Mouse (Mus musculus) CH12.LX (cell line): ENCODE results near the gene Zfp382. TPM values are rescaled to one million over a fixed set of nuclear protein-coding genes. Genes with fewer than 3 reads are reported as not detected.

ENCODE experiments used
- DNase-seq: peaks from one replicate; pipeline ENCODE4 v3.0.0-alpha.2; 2013; ENCODE audit errors: extremely low read depth
- H3K27ac ChIP-seq: 2 replicates; pipeline ENCODE4 v1.5.1; 2012; ENCODE audit warnings: low read depth, mild to moderate bottlenecking, control low read depth, moderate library complexity; ENCODE audit not compliant: insufficient read depth
- H3K27me3 ChIP-seq: replicated peaks from 2 replicates; pipeline ENCODE3; 2012; ENCODE audit warnings: inconsistent platforms
- H3K36me3 ChIP-seq, 2 experiments: replicated peaks in 1 of 2; 2 replicates each; pipeline versions ENCODE3 to v1.6.1; 2012; ENCODE audit warnings: inconsistent platforms in 1 of 2, low read length in 1 of 2, mild to moderate bottlenecking in 1 of 2, mixed read lengths in 1 of 2, moderate library complexity in 1 of 2; ENCODE audit not compliant: control insufficient read depth in 1 of 2, insufficient read depth in 1 of 2
- H3K4me1 ChIP-seq, 2 experiments: 2 replicates each; pipeline ENCODE4 v1.6.1; 2012; ENCODE audit warnings: inconsistent platforms in 1 of 2, moderate library complexity in 1 of 2; ENCODE audit not compliant: insufficient read depth in 2 of 2, control insufficient read depth in 1 of 2
- H3K4me2 ChIP-seq: 2 replicates; pipeline ENCODE4 v1.6.1; 2012; ENCODE audit warnings: low read depth, mild to moderate bottlenecking, control low read depth; ENCODE audit not compliant: poor library complexity, insufficient read depth, severe bottlenecking
- H3K4me3 ChIP-seq, 3 experiments: fragments of 150-350 bp in 1 of 3; sonication (generic) in 1 of 3; replicated peaks in 1 of 3; 2 replicates each; pipeline versions ENCODE3 to v1.5.1; 2011 to 2012; ENCODE audit warnings: low read depth in 2 of 3, low read length in 2 of 3, mild to moderate bottlenecking in 2 of 3, moderate library complexity in 2 of 3, control low read depth in 1 of 3, improper control_type of control experiment in 1 of 3, inconsistent platforms in 1 of 3, mixed read lengths in 1 of 3; ENCODE audit not compliant: poor library complexity in 1 of 3
- H3K79me2 ChIP-seq: replicated peaks from 2 replicates; pipeline ENCODE4 v1.6.1; 2012; ENCODE audit warnings: mild to moderate bottlenecking, moderate library complexity; ENCODE audit not compliant: control insufficient read depth, poor library complexity, insufficient read depth, severe bottlenecking; ENCODE audit errors: extremely low read depth
- H3K9ac ChIP-seq: 2 replicates; pipeline ENCODE4 v1.6.1; 2012; ENCODE audit warnings: low read depth, mild to moderate bottlenecking, control low read depth, moderate library complexity; ENCODE audit not compliant: insufficient read depth
- H3K9me3 ChIP-seq: replicated peaks from 2 replicates; pipeline ENCODE3; 2012; ENCODE audit warnings: low read length, inconsistent platforms, mixed read lengths
- BHLHE40 ChIP-seq: IDR thresholded peaks from 2 replicates; pipeline ENCODE4 v1.6.1; 2011; ENCODE audit warnings: mild to moderate bottlenecking, low read depth, low read length, improper control_type of control experiment
- CHD1 ChIP-seq: IDR thresholded peaks from 2 replicates; pipeline ENCODE4 v1.6.1; 2012; ENCODE audit warnings: low read depth, low read length, improper control_type of control experiment, inconsistent platforms
- CHD2 ChIP-seq: IDR thresholded peaks from 2 replicates; pipeline ENCODE4 v1.6.1; 2011; ENCODE audit warnings: low read length, improper control_type of control experiment
- CTCF ChIP-seq, 2 experiments: IDR thresholded peaks in 1 of 2; conservative IDR thresholded peaks in 1 of 2; 2 replicates each; pipeline ENCODE4 v1.5.1; 2011 to 2012; ENCODE audit warnings: low read depth in 2 of 2, low read length in 2 of 2, improper control_type of control experiment in 1 of 2, inconsistent platforms in 1 of 2, mild to moderate bottlenecking in 1 of 2, moderate library complexity in 1 of 2
- E2F4 ChIP-seq: IDR thresholded peaks from 2 replicates; pipeline ENCODE4 v1.6.1; 2011; ENCODE audit warnings: low read depth, low read length, improper control_type of control experiment; ENCODE audit not compliant: insufficient replicate concordance
- ELF1 ChIP-seq: IDR thresholded peaks from 2 replicates; pipeline ENCODE4 v1.6.1; 2014; ENCODE audit warnings: low read depth, mild to moderate bottlenecking, inconsistent platforms, low read length, improper control_type of control experiment
- EP300 ChIP-seq: IDR thresholded peaks from 2 replicates; pipeline ENCODE4 v1.6.1; 2011; ENCODE audit warnings: low read length, improper control_type of control experiment
- ETS1 ChIP-seq: conservative IDR thresholded peaks from 2 replicates; pipeline ENCODE4 v1.6.1; 2012; ENCODE audit warnings: low read depth, mild to moderate bottlenecking, inconsistent platforms, low read length, improper control_type of control experiment, moderate library complexity
- GABPA ChIP-seq: IDR thresholded peaks from 2 replicates; pipeline ENCODE4 v1.6.1; 2012; ENCODE audit warnings: low read depth, low read length, improper control_type of control experiment, inconsistent platforms; ENCODE audit not compliant: insufficient replicate concordance
- HCFC1 ChIP-seq: IDR thresholded peaks from 2 replicates; pipeline ENCODE4 v1.6.1; 2012; ENCODE audit warnings: low read depth, mild to moderate bottlenecking, inconsistent platforms, low read length, improper control_type of control experiment
- IRF4 ChIP-seq: IDR thresholded peaks from 2 replicates; pipeline ENCODE4 v1.6.1; 2014; ENCODE audit warnings: low read depth, mild to moderate bottlenecking, inconsistent platforms, low read length, improper control_type of control experiment
- JUN ChIP-seq: IDR thresholded peaks from 2 replicates; pipeline ENCODE4 v1.6.1; 2011; ENCODE audit warnings: low read depth, mild to moderate bottlenecking, low read length, improper control_type of control experiment, moderate library complexity; ENCODE audit not compliant: insufficient read depth
- JUND ChIP-seq: conservative IDR thresholded peaks from 2 replicates; pipeline ENCODE4 v1.6.1; 2011; ENCODE audit warnings: low read depth, low read length, improper control_type of control experiment
- KAT2A ChIP-seq: IDR thresholded peaks from 2 replicates; pipeline ENCODE4 v1.6.1; 2012; ENCODE audit warnings: low read length, improper control_type of control experiment, inconsistent platforms; ENCODE audit not compliant: insufficient replicate concordance
- MAFK ChIP-seq: IDR thresholded peaks from 2 replicates; pipeline ENCODE4 v1.6.1; 2011; ENCODE audit warnings: low read length, improper control_type of control experiment; ENCODE audit not compliant: insufficient replicate concordance
- MAX ChIP-seq: IDR thresholded peaks from 2 replicates; pipeline ENCODE4 v1.6.1; 2011; ENCODE audit warnings: low read length, improper control_type of control experiment
- MAZ ChIP-seq: IDR thresholded peaks from 2 replicates; pipeline ENCODE4 v1.6.1; 2012; ENCODE audit warnings: low read depth, mild to moderate bottlenecking, inconsistent platforms, low read length, improper control_type of control experiment, moderate library complexity
- MEF2A ChIP-seq: IDR thresholded peaks from 2 replicates; pipeline ENCODE4 v1.6.1; 2014; ENCODE audit warnings: low read depth, mild to moderate bottlenecking, inconsistent platforms, low read length, improper control_type of control experiment, borderline replicate concordance
- MXI1 ChIP-seq: IDR thresholded peaks from 2 replicates; pipeline ENCODE4 v1.6.1; 2011; ENCODE audit warnings: mild to moderate bottlenecking, low read depth, low read length, improper control_type of control experiment
- MYC ChIP-seq: IDR thresholded peaks from 2 replicates; pipeline ENCODE4 v1.6.1; 2011; ENCODE audit warnings: low read depth, mild to moderate bottlenecking, improper control_type of control experiment, low read length
- NELFE ChIP-seq: IDR thresholded peaks from 2 replicates; pipeline ENCODE4 v1.6.1; 2011; ENCODE audit warnings: low read depth, low read length, improper control_type of control experiment
- NRF1 ChIP-seq: IDR thresholded peaks from 2 replicates; pipeline ENCODE4 v1.6.1; 2014; ENCODE audit warnings: low read depth, mild to moderate bottlenecking, inconsistent platforms, low read length, improper control_type of control experiment, moderate library complexity
- PAX5 ChIP-seq: IDR thresholded peaks from 2 replicates; pipeline ENCODE4 v1.6.1; 2012; ENCODE audit warnings: low read length, inconsistent platforms, mixed read lengths
- POLR2A ChIP-seq: IDR thresholded peaks from 2 replicates; pipeline ENCODE4 v1.6.1; 2011; ENCODE audit warnings: low read depth, mild to moderate bottlenecking, improper control_type of control experiment, low read length
- POLR2AphosphoS2 ChIP-seq: IDR thresholded peaks from 2 replicates; pipeline ENCODE4 v1.6.1; 2011; ENCODE audit warnings: low read depth, low read length, improper control_type of control experiment
- RAD21 ChIP-seq: IDR thresholded peaks from 2 replicates; pipeline ENCODE4 v1.6.1; 2011; ENCODE audit warnings: low read depth, mild to moderate bottlenecking, low read length, improper control_type of control experiment, moderate library complexity
- RCOR1 ChIP-seq: conservative IDR thresholded peaks from 2 replicates; pipeline ENCODE4 v1.6.1; 2012; ENCODE audit warnings: low read depth, mild to moderate bottlenecking, inconsistent platforms, low read length, improper control_type of control experiment
- SIN3A ChIP-seq: IDR thresholded peaks from 2 replicates; pipeline ENCODE4 v1.6.1; 2012; ENCODE audit warnings: low read length, improper control_type of control experiment, inconsistent platforms
- SMC3 ChIP-seq: IDR thresholded peaks from 2 replicates; pipeline ENCODE4 v1.6.1; 2011; ENCODE audit warnings: low read depth, low read length, improper control_type of control experiment
- TBP ChIP-seq: conservative IDR thresholded peaks from 2 replicates; pipeline ENCODE4 v1.6.1; 2011; ENCODE audit warnings: low read depth, low read length, improper control_type of control experiment
- TCF12 ChIP-seq: IDR thresholded peaks from 2 replicates; pipeline ENCODE4 v1.6.1; 2014; ENCODE audit warnings: low read depth, mild to moderate bottlenecking, inconsistent platforms, low read length, improper control_type of control experiment
- UBTF ChIP-seq: IDR thresholded peaks from 2 replicates; pipeline ENCODE4 v1.6.1; 2012; ENCODE audit warnings: low read depth, mild to moderate bottlenecking, inconsistent platforms, low read length, improper control_type of control experiment, moderate library complexity
- USF1 ChIP-seq: IDR thresholded peaks from 2 replicates; pipeline ENCODE4 v1.6.1; 2014; ENCODE audit warnings: low read depth, mild to moderate bottlenecking, inconsistent platforms, low read length, improper control_type of control experiment
- USF2 ChIP-seq: conservative IDR thresholded peaks from 2 replicates; pipeline ENCODE4 v1.6.1; 2011; ENCODE audit warnings: low read depth, low read length, improper control_type of control experiment
- ZC3H11A ChIP-seq: IDR thresholded peaks from 2 replicates; pipeline ENCODE4 v1.6.1; 2012; ENCODE audit warnings: low read depth, mild to moderate bottlenecking, inconsistent platforms, low read length, improper control_type of control experiment
- ZKSCAN1 ChIP-seq: IDR thresholded peaks from 2 replicates; pipeline ENCODE4 v1.6.1; 2012; ENCODE audit warnings: low read depth, inconsistent platforms, low read length, improper control_type of control experiment, borderline replicate concordance
- ZMIZ1 ChIP-seq: IDR thresholded peaks from 2 replicates; pipeline ENCODE4 v1.6.1; 2012; ENCODE audit warnings: low read depth, mild to moderate bottlenecking, inconsistent platforms, low read length, improper control_type of control experiment
- ZNF384 ChIP-seq: IDR thresholded peaks from 2 replicates; pipeline ENCODE4 v1.6.1; 2012; ENCODE audit warnings: low read depth, low read length, improper control_type of control experiment, inconsistent platforms
- dilution Hi-C: fragments of 300-500 bp; cut with MboI; formaldehyde crosslinking; loops from 2 replicates; pipeline ENCODE4 v1.14.3; 2020; ENCODE audit warnings: low sequenced_read_pairs; ENCODE audit not compliant: extremely low pct_unique_long_range_greater_than_20kb, extremely low pct_ligation_motif_present
- in situ Hi-C: fragments of 300-500 bp; cut with MboI; formaldehyde crosslinking; loops from 3 replicates; pipeline ENCODE4 v1.14.3; 2019; ENCODE audit warnings: low sequenced_read_pairs, low pct_ligation_motif_present, low pct_unique_long_range_greater_than_20kb, mixed read lengths
- polyA plus RNA-seq: library from polyadenylated mRNA; unstranded; fragments of >175 nt; gene quantifications from 2 replicates; pipeline ENCODE4 v1.2.1, GENCODE M21; 2012; ENCODE audit warnings: low read depth; ENCODE audit not compliant: insufficient read length
- total RNA-seq, 2 experiments: library from RNA; depleted of rRNA; stranded (reverse); fragments of 300-350 nt in 1 of 2; fragments of >200 nt in 1 of 2; gene quantifications; 2 replicates each; pipeline ENCODE4 v1.2.3; 2012 to 2014

Zfp382 gene
- total and polyA plus RNA-seq, 3 experiments, result 3.3 to 4.7 (median 4.7) TPM

DNA sequence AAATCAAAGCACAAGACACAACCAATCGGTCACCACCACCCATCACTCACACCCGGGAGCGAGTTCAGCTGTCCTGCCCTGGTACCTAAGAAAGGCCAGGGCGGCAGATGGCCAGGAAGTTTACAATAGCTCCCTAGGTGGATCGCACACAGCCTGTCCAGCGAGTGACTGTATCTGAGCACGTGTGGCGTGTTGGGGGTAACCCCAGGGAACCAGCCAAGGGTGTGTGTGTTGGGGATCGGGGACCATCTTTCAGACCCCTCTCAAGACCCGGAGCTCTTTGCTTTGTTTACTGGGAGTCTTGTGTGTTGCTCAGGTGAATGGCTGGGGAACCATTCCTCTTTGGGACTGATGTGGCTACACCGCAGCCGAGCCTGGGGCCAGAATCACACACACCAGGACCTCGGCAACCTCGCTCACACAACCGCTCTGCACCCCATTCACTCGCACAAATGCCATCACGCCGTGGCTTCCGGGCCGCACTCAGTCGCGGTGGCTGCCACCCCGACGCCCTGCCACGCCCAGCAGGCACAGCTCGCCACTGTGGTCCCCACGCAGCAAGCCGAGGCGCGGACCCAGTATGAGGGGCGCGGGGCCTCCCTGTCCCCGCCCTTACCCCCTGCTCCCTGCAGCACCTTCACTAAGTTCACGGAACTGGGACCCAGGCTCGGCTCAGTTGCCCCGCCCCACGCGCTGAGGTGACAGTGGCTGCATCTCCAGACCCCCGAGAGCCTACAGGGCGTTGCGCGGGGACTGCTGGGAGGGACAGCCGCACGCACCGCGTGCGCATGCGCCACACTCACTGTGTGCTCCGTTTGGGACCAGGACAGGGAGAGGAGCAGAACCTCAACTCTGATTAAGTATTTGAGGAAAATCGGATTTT, 49.4 kb upstream of the Zfp382 start, which contains the start of gene Zfp82:
Gene Zfp82, minus strand, starts transcription at position 755 of the 883 bp plus-strand sequence.
- Histone ChIP-seq H3K9ac (peak within 1 kb of the TSS; percentile 37), H3K4me1 (peaks cover 0 to 6% of the 10 kb centered on the region in 2 experiments; a peak in 1 of 4 replicates), H3K9me3 (no peaks in the 10 kb centered on the region), H3K4me2 (peak within 1 kb of the TSS; percentile 63), H3K36me3 (peaks cover 8 to 54% of the 10 kb centered on the region in 2 experiments), H3K79me2 (no peaks in the 10 kb centered on the region), H3K4me3 (peak within 1 kb of the TSS; percentile 73 to 97 (median 89)), H3K27me3 (no peaks in the 10 kb centered on the region), H3K27ac (peak within 1 kb of the TSS; percentile 48)
- in situ Hi-C loops (no loop called here), dilution Hi-C loops (no loop called here)
- TF ChIP-seq ZNF384 (no peak), SIN3A (no peak; the same call in 1 of the 2 replicates), CHD1 (no peak), RCOR1 (no peak), POLR2AphosphoS2 (peak; percentile 58), UBTF (no peak), GABPA (no peak), ZKSCAN1 (no peak), HCFC1 (peak; percentile 66), CTCF (conservative IDR thresholded peaks at IDR 0.05 in 1 of 2, IDR thresholded peaks at IDR 0.05 in 1 of 2; ENCODE audit: low read depth in 2 of 2, low read length in 2 of 2) (no peak), ZC3H11A (no peak), CHD2 (no peak), MYC (no peak; the same call in 1 of the 2 replicates), NELFE (peak; percentile 94), EP300 (no peak), MAFK (no peak), KAT2A (no peak), JUND (no peak), ETS1 (no peak), MXI1 (peak; percentile 80), RAD21 (no peak), IRF4 (0 out of 2 replicates have a peak, but pooled peaks have one; percentile 25), JUN (no peak), TBP (peak; percentile 71), SMC3 (no peak), BHLHE40 (peak; percentile 60), ELF1 (peak; percentile 58; the same call in 1 of the 2 replicates), MAZ (peak; percentile 72), MAX (peak; percentile 86), TCF12 (peak; percentile 69; the same call in 1 of the 2 replicates), ZMIZ1 (peak; percentile 73), USF2 (no peak), PAX5 (no peak), NRF1 (peak; percentile 100), POLR2A (peak; percentile 85), USF1 (no peak), MEF2A (0 out of 2 replicates have a peak, but pooled peaks have one; percentile 9), E2F4 (no peak)
- DNase-seq, result peak; percentile 90
